Mouse (Mus musculus): Measurements from ENCODE around the gene Iltifb.
"Not testable (repeated sequence)": the region's sequence is repeated elsewhere in the genome, so short reads cannot be mapped to it uniquely, and the experiment has no call there.

Iltifb gene

DNA sequence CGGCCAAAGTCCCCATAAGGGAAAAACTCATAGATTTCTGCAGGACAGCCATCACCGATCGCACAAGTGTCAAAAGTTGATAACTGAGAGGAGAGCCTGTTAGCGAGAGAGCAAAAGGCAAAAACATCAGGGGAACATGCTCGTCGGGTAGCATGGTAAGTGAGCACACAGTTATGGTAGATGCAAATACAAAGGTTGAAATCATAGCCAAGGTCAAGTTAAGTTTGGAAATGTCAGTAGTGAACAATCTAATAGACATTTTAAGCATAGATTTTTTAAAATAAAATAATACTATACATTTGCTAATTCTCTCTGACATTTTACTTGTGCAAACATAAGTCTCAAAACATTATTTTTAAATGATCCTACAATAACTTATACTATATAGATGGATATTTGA is at the start of gene Iltifb:
Iltifb (minus strand) TSS at position 101 of the 400 bp plus-strand sequence.
- DNase-seq = no peak

DNA sequence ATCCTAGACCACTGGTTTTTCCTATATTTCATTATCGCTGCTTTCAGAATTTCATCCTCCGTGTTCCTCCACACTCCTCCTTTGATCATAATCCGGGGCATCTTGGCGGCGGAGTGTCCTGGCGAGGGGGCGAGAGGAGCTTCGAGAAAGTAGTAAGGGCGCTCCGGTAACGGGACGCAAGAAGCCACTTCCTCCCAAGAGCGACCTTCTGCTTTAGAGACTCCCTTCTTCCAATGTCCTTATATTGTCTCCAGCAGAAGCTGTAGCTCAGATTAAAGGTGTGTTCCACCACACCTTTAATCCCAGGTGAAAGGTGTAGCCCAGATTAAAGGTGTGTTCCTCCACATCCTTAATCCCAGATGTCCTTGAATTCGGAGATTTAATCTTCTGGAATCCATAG is 48.3 kb upstream of the Iltifb start, which contains the start of gene Gm9046:
Gm9046 (minus strand) TSS at position 101 of the 400 bp plus-strand sequence.
- DNase-seq = not testable (repeated sequence)

DNA sequence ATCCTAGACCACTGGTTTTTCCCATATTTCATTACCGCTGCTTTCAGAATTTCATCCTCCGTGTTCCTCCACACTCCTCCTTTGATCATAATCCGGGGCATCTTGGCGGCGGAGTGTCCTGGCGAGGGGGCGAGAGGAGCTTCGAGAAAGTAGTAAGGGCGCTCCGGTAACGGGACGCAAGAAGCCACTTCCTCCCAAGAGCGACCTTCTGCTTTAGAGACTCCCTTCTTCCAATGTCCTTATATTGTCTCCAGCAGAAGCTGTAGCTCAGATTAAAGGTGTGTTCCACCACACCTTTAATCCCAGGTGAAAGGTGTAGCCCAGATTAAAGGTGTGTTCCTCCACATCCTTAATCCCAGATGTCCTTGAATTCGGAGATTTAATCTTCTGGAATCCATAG is 42.9 kb upstream of the Iltifb start, which contains the start of gene Gm9045:
Gm9045 (minus strand) TSS at position 101 of the 400 bp plus-strand sequence.
- not testable (repeated sequence) for DNase-seq

DNA sequence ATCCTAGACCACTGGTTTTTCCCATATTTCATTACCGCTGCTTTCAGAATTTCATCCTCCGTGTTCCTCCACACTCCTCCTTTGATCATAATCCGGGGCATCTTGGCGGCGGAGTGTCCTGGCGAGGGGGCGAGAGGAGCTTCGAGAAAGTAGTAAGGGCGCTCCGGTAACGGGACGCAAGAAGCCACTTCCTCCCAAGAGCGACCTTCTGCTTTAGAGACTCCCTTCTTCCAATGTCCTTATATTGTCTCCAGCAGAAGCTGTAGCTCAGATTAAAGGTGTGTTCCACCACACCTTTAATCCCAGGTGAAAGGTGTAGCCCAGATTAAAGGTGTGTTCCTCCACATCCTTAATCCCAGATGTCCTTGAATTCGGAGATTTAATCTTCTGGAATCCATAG is 37.5 kb upstream of the Iltifb start, which contains the start of gene Gm9044:
Gm9044 (minus strand) TSS at position 101 of the 400 bp plus-strand sequence.
- not testable (repeated sequence) for DNase-seq

DNA sequence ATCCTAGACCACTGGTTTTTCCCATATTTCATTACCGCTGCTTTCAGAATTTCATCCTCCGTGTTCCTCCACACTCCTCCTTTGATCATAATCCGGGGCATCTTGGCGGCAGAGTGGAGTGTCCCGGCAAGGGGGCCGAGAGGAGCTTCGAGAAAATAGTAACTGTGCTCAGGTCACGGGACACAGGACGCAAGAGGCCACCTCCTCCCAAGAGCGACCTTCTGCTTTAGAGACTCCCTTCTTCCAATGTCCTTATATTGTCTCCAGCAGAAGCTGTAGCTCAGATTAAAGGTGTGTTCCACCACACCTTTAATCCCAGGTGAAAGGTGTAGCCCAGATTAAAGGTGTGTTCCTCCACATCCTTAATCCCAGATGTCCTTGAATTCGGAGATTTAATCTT is 32.0 kb upstream of the Iltifb start, which contains the start of gene Gm9040:
Gm9040 (minus strand) TSS at position 101 of the 400 bp plus-strand sequence.
- DNase-seq = not testable (repeated sequence)

DNA sequence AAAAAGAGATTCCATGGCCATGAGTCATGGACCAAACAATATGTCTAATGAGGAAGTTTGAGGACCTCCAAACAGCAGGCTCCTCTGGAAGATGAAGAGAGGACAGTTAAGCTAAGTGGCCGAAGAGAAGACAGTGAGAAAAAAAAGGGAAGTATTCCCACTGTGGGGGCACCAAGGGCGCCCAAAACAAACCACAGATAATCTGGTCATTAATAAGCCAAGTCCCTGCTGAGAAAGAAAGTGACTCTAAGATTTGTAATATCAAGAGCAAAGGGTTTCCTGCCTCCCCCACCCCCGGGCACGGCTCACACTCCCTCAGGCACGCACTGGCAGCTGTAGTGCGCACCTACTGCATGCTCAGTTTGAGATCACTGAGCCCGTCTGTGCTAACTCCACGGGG is 24.2 kb upstream of the Iltifb start:
- DNase-seq = no peak

DNA sequence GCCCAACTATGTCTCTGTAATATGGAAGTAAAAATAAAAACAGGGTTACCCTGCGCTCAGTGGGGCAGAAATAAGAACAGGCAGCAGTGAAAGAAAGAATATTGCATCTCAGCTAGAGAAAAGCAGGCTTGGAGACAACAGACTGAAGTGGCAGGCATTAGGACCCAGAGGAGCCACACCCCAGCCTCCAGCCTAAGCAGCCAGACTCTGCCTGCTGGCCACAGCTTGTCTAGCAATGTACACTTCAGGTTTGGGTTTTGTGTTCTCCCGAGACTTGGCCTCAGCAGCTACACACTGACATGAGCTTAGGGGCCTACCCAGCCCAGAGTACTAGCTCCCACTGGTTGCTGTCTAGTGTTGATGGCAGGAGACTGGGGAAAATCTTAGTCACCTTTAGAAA is 7.3 kb upstream of the Iltifb start:
- not testable (repeated sequence) for DNase-seq

DNA sequence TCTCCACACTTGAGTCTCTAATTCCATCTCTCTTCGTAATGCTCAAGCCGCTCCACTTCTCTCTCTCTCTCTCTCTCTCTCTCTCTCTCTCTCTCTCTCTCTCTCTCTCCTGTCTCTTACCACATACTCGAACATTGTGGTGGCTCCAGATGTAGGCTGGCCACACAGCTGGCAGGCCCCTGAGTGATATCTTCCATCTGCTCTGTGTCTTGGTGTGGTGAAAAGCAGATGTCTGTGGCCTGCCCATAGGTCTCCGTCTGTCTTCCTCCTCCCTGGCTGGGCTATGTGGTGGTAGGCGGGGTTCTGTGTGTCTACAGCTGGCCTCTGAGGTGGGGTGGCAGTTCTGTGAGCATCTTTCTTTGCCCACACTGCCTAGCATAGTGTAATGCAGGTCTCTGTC is 11.8 kb downstream of the Iltifb start:
- DNase-seq = not testable (repeated sequence)

DNA sequence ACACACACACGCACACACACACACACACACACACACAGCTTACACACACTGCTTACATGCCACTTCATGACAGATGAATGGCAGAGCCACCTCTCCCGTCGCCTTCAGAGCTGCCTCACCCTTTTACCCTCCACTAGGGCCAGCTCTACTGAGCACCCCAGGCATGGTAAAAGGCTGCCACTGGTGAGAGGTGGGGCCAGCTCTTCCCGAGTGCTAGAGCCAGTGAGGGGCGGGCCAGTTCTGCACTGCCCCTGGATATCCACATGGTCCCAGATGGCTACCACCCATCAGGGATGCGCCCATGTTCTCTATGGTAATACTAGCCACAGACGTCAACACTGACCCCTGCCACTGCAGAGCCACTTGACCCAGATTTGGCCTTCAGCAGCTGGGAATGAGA is 12.3 kb downstream of the Iltifb start:
- not testable (repeated sequence) for DNase-seq

DNA sequence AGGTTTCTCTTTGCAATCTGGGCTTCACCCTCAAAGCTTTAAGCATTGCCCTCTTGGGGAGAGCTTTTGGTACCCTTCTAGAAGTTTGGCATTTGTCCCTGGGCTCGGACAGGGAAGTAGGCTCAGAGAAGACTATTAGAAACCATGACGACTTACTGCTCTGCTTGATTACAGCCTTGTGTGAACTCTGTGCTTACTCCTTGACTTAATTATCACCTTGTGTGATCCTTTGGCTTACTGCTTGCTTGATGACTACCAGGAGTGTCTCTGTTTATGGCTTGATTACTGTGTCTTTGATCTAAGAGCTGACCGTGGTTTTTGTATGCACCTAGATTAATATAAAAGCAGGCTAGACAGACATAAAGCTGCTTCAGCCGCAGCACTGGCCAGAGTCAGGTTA is 16.8 kb downstream of the Iltifb start:
- not testable (repeated sequence) for DNase-seq

DNA sequence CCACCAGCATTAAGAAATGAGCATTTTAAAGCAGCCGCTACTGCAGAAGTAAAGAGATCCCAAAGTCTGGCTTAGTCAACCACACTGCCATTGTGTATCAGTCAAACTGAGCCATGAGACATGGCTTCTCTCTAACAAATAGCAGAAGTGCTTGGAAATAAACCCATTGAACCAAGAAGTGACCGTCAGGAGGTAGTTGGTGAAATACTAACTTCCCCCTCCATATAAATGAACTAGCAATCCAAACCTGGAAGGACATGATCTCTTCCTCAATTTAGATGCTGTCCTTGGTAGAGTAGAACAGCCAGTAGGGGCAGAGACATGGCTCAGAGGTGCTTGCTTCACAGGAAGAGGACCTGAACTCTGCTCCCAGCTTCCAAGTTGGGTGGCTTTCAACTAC is 23.4 kb downstream of the Iltifb start:
- not testable (repeated sequence) for DNase-seq

DNA sequence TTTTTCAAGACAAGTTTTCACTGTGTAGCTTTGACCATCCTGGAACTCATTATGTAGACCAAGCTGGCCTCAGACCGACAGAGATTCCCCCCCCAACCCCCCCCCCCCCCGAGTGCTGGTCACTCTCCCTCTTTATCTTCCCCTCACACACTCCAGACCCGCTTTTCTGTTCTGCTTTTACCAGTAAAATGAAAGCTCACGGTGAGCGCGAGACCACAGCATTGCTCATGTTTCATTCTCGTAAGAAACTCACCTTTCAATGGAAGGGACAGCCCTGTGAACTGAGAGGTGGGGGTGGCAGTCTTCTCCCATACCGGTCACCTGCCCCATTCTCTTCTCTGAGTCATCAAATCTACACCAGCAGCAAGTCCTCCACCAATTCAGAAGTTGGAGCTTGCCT is 26.0 kb downstream of the Iltifb start:
- DNase-seq = not testable (repeated sequence)

DNA sequence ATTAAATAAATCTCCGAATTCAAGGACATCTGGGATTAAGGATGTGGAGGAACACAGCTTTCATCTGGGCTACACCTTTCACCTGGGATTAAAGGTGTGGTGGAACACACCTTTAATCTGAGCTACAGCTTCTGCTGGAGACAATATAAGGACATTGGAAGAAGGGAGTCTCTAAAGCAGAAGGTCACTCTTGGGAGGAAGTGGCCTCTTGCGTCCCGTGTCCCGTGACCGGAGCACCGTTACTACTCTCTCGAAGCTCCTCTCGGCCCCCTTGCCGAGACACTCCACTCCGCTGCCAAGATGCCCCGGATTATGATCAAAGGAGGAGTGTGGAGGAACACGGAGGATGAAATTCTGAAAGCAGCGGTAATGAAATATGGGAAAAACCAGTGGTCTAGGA is 36.5 kb downstream of the Iltifb start, which contains the start of gene Gm32802:
Gm32802 (plus strand) TSS at position 301 of the 400 bp plus-strand sequence.
- DNase-seq = not testable (repeated sequence)

DNA sequence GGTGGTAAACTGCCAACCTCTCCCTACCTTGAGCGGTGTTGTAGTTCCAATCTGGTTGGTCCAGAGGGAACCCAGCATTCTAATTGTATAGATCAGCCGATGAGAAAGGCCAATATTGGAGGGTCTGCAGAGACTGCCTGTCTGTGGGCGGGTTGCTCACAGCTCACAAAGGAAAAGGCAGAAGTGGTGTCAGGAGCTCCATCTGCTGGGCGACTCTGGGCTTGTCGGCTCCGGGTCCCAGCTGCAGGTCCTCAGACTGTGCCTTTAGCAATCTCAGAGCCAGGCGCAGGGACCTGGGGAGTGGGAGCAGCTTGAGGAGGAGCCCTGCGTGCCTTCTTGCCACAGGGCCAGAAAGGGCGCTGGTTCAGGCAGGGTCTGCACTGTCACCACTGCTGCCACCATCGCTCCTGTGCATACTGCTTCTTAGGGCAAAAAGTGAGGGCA is 44.0 kb downstream of the Iltifb start:
- no peak for DNase-seq

DNA sequence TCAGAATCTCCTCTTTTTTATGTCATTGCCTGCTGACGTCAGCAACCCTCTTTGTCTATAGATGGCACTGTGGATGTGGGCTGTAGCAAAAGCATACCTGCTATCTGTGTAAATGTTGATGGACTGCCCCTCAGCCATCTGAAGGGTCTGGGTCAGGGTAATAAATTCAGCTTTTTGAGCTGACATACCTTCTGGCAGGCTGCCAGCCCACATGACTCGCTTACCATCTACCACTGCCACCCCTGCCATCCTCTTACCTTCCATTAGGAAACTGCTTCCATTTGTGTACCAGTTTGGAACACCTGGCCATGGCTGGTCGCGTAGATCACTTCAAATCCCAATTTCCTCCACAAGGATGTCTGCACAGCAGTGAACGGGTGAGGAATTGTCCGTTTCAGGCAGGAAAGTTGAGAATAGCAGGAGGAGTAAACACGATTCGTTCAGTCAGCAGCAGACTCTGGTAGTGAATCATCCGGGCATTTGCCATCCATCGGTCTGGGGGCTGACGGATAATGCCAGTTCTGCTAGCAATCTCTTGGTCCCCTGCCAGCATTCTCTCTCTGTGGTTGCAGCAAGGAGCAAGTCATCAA is 45.7 kb downstream of the Iltifb start:
- not testable (repeated sequence) for DNase-seq

DNA sequence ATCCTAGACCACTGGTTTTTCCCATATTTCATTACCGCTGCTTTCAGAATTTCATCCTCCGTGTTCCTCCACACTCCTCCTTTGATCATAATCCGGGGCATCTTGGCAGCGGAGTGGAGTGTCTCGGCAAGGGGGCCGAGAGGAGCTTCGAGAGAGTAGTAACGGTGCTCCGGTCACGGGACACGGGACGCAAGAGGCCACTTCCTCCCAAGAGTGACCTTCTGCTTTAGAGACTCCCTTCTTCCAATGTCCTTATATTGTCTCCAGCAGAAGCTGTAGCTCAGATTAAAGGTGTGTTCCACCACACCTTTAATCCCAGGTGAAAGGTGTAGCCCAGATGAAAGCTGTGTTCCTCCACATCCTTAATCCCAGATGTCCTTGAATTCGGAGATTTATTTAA is 54.2 kb downstream of the Iltifb start, which contains the start of gene Gm32717:
Gm32717 (minus strand) TSS at position 101 of the 400 bp plus-strand sequence.
- not testable (repeated sequence) for DNase-seq
